Mouse (Mus musculus) brown adipose tissue, adult 24 weeks (tissue): Measurements from ENCODE around the gene Pbld1. TPM values are rescaled to one million over a fixed set of nuclear protein-coding genes. Genes with fewer than 3 reads are reported as not detected.
"Not testable (repeated sequence)": the region's sequence is repeated elsewhere in the genome, so short reads cannot be mapped to it uniquely, and the experiment has no call there.

ENCODE experiments used
- H3K27ac ChIP-seq: fragments of 200-500 bp; replicated peaks from 2 replicates; pipeline ENCODE4 v1.5.1; 2012; ENCODE audit warnings: low read depth, mild to moderate bottlenecking, low read length
- H3K4me1 ChIP-seq: fragments of 200-500 bp; 2 replicates; pipeline ENCODE4 v1.6.1; 2012; ENCODE audit warnings: low read length, mixed read lengths; ENCODE audit not compliant: control insufficient read depth, insufficient read depth, insufficient read length
- H3K4me3 ChIP-seq: fragments of 200-500 bp; 2 replicates; pipeline ENCODE4 v1.5.1; 2012; ENCODE audit warnings: low read depth, mild to moderate bottlenecking, low read length, moderate library complexity; ENCODE audit not compliant: insufficient read depth
- polyA plus RNA-seq: library from polyadenylated mRNA; stranded (reverse); fragments of >200 nt; gene quantifications from 2 replicates; pipeline ENCODE4 v1.2.4, GENCODE M21; 2012; ENCODE audit not compliant: missing spikeins, insufficient read depth, insufficient read length

Pbld1 gene
- polyA plus RNA-seq, 1 experiment = 5.3 TPM

- Histone ChIP-seq H3K4me3 (no peak overlapping the region), H3K27ac (no peak overlapping the region), H3K4me1 (no peaks in the 10 kb centered on the region)
Observed at GRCm38 (mm10) chr10:63027376-63028161, 32.4 kb upstream of the Pbld1 start.

- Histone ChIP-seq H3K4me3 (no peak overlapping the region), H3K4me1 (no peaks in the 10 kb centered on the region), H3K27ac (no peak overlapping the region)
Observed at GRCm38 (mm10) chr10:63028396-63028795, 31.6 kb upstream of the Pbld1 start.

GRCm38 (mm10) chr10:63032267-63032666, 27.7 kb upstream of the Pbld1 start:
- H3K4me3 ChIP-seq = no peak overlapping the region
- H3K27ac ChIP-seq = no peak overlapping the region
- no peaks in the 10 kb centered on the region for H3K4me1 ChIP-seq

- no peak overlapping the region for H3K27ac ChIP-seq
- no peaks in the 10 kb centered on the region for H3K4me1 ChIP-seq
Observed at GRCm38 (mm10) chr10:63032956-63033355, 27.0 kb upstream of the Pbld1 start.

GRCm38 (mm10) chr10:63038571-63039320, 21.2 kb upstream of the Pbld1 start:
- no peaks in the 10 kb centered on the region for H3K4me1 ChIP-seq
- no peak overlapping the region for H3K4me3 ChIP-seq
- H3K27ac ChIP-seq = no peak overlapping the region

More at GRCm38 (mm10) chr10:63032956-63033355, 27.0 kb upstream of the Pbld1 start:
- H3K4me3 ChIP-seq = no peak overlapping the region

- Histone ChIP-seq H3K4me1 (no peaks in the 10 kb centered on the region), H3K27ac (no peak overlapping the region), H3K4me3 (no peak overlapping the region)
Observed at GRCm38 (mm10) chr10:63039867-63040628, 19.9 kb upstream of the Pbld1 start.

GRCm38 (mm10) chr10:63043154-63043553, 16.8 kb upstream of the Pbld1 start:
- H3K27ac ChIP-seq = no peak overlapping the region
- H3K4me3 ChIP-seq = no peak overlapping the region
- no peaks in the 10 kb centered on the region for H3K4me1 ChIP-seq

- H3K4me3 ChIP-seq = no peak overlapping the region
- H3K4me1 ChIP-seq = peaks cover 5% of the 10 kb centered on the region; the same call in 1 of the 2 replicates
- no peak overlapping the region for H3K27ac ChIP-seq
Observed at GRCm38 (mm10) chr10:63047751-63048150, 12.2 kb upstream of the Pbld1 start.

GRCm38 (mm10) chr10:63049106-63049505, 10.9 kb upstream of the Pbld1 start:
- no peak overlapping the region for H3K27ac ChIP-seq
- H3K4me3 ChIP-seq = no peak overlapping the region
- H3K4me1 ChIP-seq = peaks cover 5% of the 10 kb centered on the region; the same call in 1 of the 2 replicates

- Histone ChIP-seq H3K27ac (peak overlapping the region; percentile 28; the same call in 1 of the 2 replicates), H3K4me3 (no peak overlapping the region), H3K4me1 (peaks cover 5% of the 10 kb centered on the region; the same call in 1 of the 2 replicates)
Observed at GRCm38 (mm10) chr10:63051267-63051666, 8.7 kb upstream of the Pbld1 start.

- H3K27ac ChIP-seq = no peak overlapping the region
- H3K4me3 ChIP-seq = no peak overlapping the region
- peaks cover 5% of the 10 kb centered on the region; the same call in 1 of the 2 replicates for H3K4me1 ChIP-seq
Observed at GRCm38 (mm10) chr10:63052011-63052410, 8.0 kb upstream of the Pbld1 start.

GRCm38 (mm10) chr10:63053007-63053406, 7.0 kb upstream of the Pbld1 start:
- H3K4me1 ChIP-seq = peaks cover 5% of the 10 kb centered on the region; the same call in 1 of the 2 replicates
- H3K4me3 ChIP-seq = no peak overlapping the region
- H3K27ac ChIP-seq = no peak overlapping the region

- not testable (repeated sequence) for H3K4me1 ChIP-seq, H3K27ac ChIP-seq, H3K4me3 ChIP-seq
Observed at GRCm38 (mm10) chr10:63054071-63054470, 5.9 kb upstream of the Pbld1 start.

- no peak overlapping the region for H3K27ac ChIP-seq
- H3K4me1 ChIP-seq = peaks cover 5% of the 10 kb centered on the region; the same call in 1 of the 2 replicates
- no peak overlapping the region for H3K4me3 ChIP-seq
Observed at GRCm38 (mm10) chr10:63054586-63054985, 5.4 kb upstream of the Pbld1 start.
